Mouse (Mus musculus) testis, postnatal 14 days (tissue): ENCODE data around the gene Nod1.

Experiments used
- DNase-seq: peaks from one replicate; pipeline ENCODE4 v3.0.0; 2021; ENCODE audit warnings: low spot score

Nod1 gene

GRCm38 (mm10) chr6:54972111-54972928 lies at the start of gene Nod1:
Gene Nod1, minus strand, starts transcription at chr6:54972612.
- DNase-seq = peak; percentile 64

- no peak for DNase-seq
These were observed 49.4 kb upstream of the Nod1 start for GRCm38 (mm10) chr6:55021806-55022205.

- no peak for DNase-seq
These were observed 46.0 kb upstream of the Nod1 start for GRCm38 (mm10) chr6:55018417-55018816.

- DNase-seq = peak; percentile 49
These were observed 44.5 kb upstream of the Nod1 start for GRCm38 (mm10) chr6:55016710-55017583.

GRCm38 (mm10) chr6:55016236-55016635 lies 43.8 kb upstream of the Nod1 start:
- DNase-seq = no peak

GRCm38 (mm10) chr6:55014184-55014583 lies 41.8 kb upstream of the Nod1 start:
- no peak for DNase-seq

GRCm38 (mm10) chr6:55012516-55012915 lies 40.1 kb upstream of the Nod1 start:
- no peak for DNase-seq

GRCm38 (mm10) chr6:55010330-55011091 lies 38.1 kb upstream of the Nod1 start:
- DNase-seq = no peak

GRCm38 (mm10) chr6:55009391-55010230 lies 37.2 kb upstream of the Nod1 start:
- DNase-seq = peak; percentile 30

- DNase-seq = no peak
These were observed 36.0 kb upstream of the Nod1 start for GRCm38 (mm10) chr6:55008401-55008800.

- no peak for DNase-seq
These were observed 31.1 kb upstream of the Nod1 start for GRCm38 (mm10) chr6:55003559-55003958.

GRCm38 (mm10) chr6:55002438-55002837 lies 30.0 kb upstream of the Nod1 start:
- DNase-seq = no peak

GRCm38 (mm10) chr6:55001320-55001719 lies 28.9 kb upstream of the Nod1 start:
- DNase-seq = no peak

GRCm38 (mm10) chr6:54997726-54998125 lies 25.3 kb upstream of the Nod1 start:
- no peak for DNase-seq

- no peak for DNase-seq
These were observed 23.9 kb upstream of the Nod1 start for GRCm38 (mm10) chr6:54996361-54996760.

GRCm38 (mm10) chr6:54992734-54993260 lies 20.4 kb upstream of the Nod1 start, which contains the start of gene Ggct:
Gene Ggct, minus strand, starts transcription at chr6:54992950.
- peak; percentile 97 for DNase-seq

- DNase-seq = no peak
These were observed 19.7 kb upstream of the Nod1 start for GRCm38 (mm10) chr6:54992141-54992540.

- DNase-seq = no peak
These were observed 18.8 kb upstream of the Nod1 start for GRCm38 (mm10) chr6:54991189-54991588.

GRCm38 (mm10) chr6:54988141-54988540 lies 15.7 kb upstream of the Nod1 start:
- DNase-seq = no peak

GRCm38 (mm10) chr6:54984096-54984495 lies 11.7 kb upstream of the Nod1 start:
- no peak for DNase-seq

- DNase-seq = no peak
These were observed 11.2 kb upstream of the Nod1 start for GRCm38 (mm10) chr6:54983526-54984050.
